13 mouse cellular contexts compared by ENCODE assay signal in the genomic region with DNA sequence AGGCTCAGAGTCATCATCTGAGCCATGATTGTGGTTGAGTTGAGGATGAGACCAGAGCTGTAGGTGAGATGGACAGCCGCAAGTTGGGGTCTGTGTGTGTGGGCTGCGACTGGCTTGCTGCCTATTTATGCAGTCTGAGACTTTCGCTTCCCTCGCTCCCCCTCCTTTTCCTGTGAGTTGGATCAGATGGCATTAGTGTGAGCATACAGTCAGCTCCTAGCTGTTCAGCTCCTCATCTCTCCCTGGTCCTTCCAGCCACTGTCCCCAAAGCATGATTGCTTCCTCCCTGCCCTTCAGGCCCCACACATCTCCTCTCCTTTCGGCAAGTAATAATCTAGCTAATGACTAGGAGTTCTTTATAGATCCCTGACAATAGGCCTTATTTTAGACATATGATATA. TPM values are rescaled to one million over a fixed set of nuclear protein-coding genes. Genes with fewer than 3 reads are reported as not detected.
DNase-seq lines count a peak whose midpoint lies in the region; ATAC-seq and TF ChIP-seq lines count a peak whose summit lies in the region.
"Not testable (repeated sequence)": the region's sequence is repeated elsewhere in the genome, so short reads cannot be mapped to it uniquely, and the experiment has no call there.
"Had no signal": no experiment of that assay in that cellular context is flagged by ENCODE, and none has a peak within 500 bp of the region (broad histone marks: within the 10 kb centered on the region; RNA-seq: fewer than 3 reads in every experiment).

A gene (minus strand): TSS at position 101 of the 400 bp plus-strand sequence.

- no CpG with 5 or more reads among the region's 5 CpGs for WGBS in embryonic facial prominence, embryonic 12.5 days
- WGBS in heart, adult 2 months: no CpG with 5 or more reads among the region's 5 CpGs
- whole genome bisulfite sequencing in heart, postnatal 0 days: no CpG with 5 or more reads among the region's 5 CpGs
- no CpG with 5 or more reads among the region's 5 CpGs for WGBS in intestine, embryonic 14.5 days
- WGBS in kidney, embryonic 15.5 days: no CpG with 5 or more reads among the region's 5 CpGs
- no CpG with 5 or more reads among the region's 5 CpGs for WGBS in limb, embryonic 15.5 days
- no CpG with 5 or more reads among the region's 5 CpGs for WGBS in small intestine, adult 2 months
- no CpG with 5 or more reads among the region's 5 CpGs for WGBS in thymus, adult 2 months

- not testable (repeated sequence) for DNase-seq in heart, adult 2 months; heart, postnatal 0 days (ENCODE audit: low spot score); intestine, embryonic 14.5 days (ENCODE audit: low spot score); thymus, adult 2 months

- not testable (repeated sequence) for H3K9me3 ChIP-seq in embryonic facial prominence, embryonic 12.5 days; heart, postnatal 0 days (replicated peaks; ENCODE audit: control insufficient read depth, low read length); intestine, embryonic 14.5 days (ENCODE audit: control insufficient read depth, low read length); kidney, embryonic 15.5 days (replicated peaks); limb, embryonic 15.5 days

- H3K4me2 ChIP-seq in embryonic facial prominence, embryonic 12.5 days (replicated peaks); heart, postnatal 0 days (ENCODE audit: low read depth, low read length); intestine, embryonic 14.5 days (ENCODE audit: low read length); kidney, embryonic 15.5 days; limb, embryonic 15.5 days: not testable (repeated sequence)

- not testable (repeated sequence) for ATAC-seq in embryonic facial prominence, embryonic 12.5 days (ENCODE audit: insufficient number of reproducible peaks, insufficient read depth, low FRiP score, low TSS enrichment); heart, postnatal 0 days (ENCODE audit: insufficient read depth, low read depth); intestine, embryonic 14.5 days (replicated peaks; ENCODE audit: low FRiP score, low TSS enrichment, low read depth); kidney, embryonic 15.5 days (replicated peaks; ENCODE audit: low FRiP score); limb, embryonic 15.5 days (ENCODE audit: insufficient number of reproducible peaks, low FRiP score, low TSS enrichment, low read depth)

- not testable (repeated sequence) for H3K4me1 ChIP-seq in embryonic facial prominence, embryonic 12.5 days; heart, adult 2 months (ENCODE audit: control insufficient read depth, insufficient read depth, low read length); heart, postnatal 0 days (ENCODE audit: control insufficient read depth, insufficient read depth); intestine, embryonic 14.5 days (replicated peaks; ENCODE audit: control insufficient read depth, insufficient read depth, low read length); kidney, embryonic 15.5 days; limb, embryonic 15.5 days; small intestine, adult 2 months (ENCODE audit: control insufficient read depth, insufficient read depth, insufficient read length, low read length); thymus, adult 2 months (replicated peaks; ENCODE audit: control insufficient read depth, insufficient read depth, low read length)

- TF ChIP-seq POLR2A in heart, adult 2 months (IDR thresholded peaks at IDR 0.05; ENCODE audit: insufficient read depth, low read depth, low read length); small intestine, adult 2 months (IDR thresholded peaks at IDR 0.05; ENCODE audit: low read depth, low read length); thymus, adult 2 months (IDR thresholded peaks at IDR 0.05; ENCODE audit: control insufficient read depth, extremely low read depth, insufficient read depth, low read length, poor library complexity): not testable (repeated sequence)

- TF ChIP-seq EP300 in heart, adult 2 months (IDR thresholded peaks at IDR 0.05; ENCODE audit: insufficient read depth, low read depth, low read length); heart, postnatal 0 days (IDR thresholded peaks at IDR 0.05; ENCODE audit: low read depth): not testable (repeated sequence)

- intact Hi-C loops in heart, adult 2 months (cut with DNase I): not testable (repeated sequence)

- not testable (repeated sequence) for H3K36me3 ChIP-seq in embryonic facial prominence, embryonic 12.5 days; heart, adult 2 months (ENCODE audit: control insufficient read depth, insufficient read depth, low read length); heart, postnatal 0 days (replicated peaks; ENCODE audit: control insufficient read depth, insufficient read depth, low read length); intestine, embryonic 14.5 days (ENCODE audit: control insufficient read depth, insufficient read depth, low read length); kidney, embryonic 15.5 days; limb, embryonic 15.5 days; small intestine, adult 2 months (ENCODE audit: control insufficient read depth, insufficient read depth, low read length); thymus, adult 2 months (ENCODE audit: control insufficient read depth, insufficient read depth, low read length)

- H3K27ac ChIP-seq in embryonic facial prominence, embryonic 12.5 days; heart, adult 2 months; heart, postnatal 0 days (ENCODE audit: low read depth); intestine, embryonic 14.5 days (ENCODE audit: low read depth); kidney, embryonic 15.5 days; limb, embryonic 15.5 days; small intestine, adult 2 months (ENCODE audit: insufficient read depth, low read depth, low read length); thymus, adult 2 months (ENCODE audit: control insufficient read depth, insufficient read depth, low read length): not testable (repeated sequence)

- H3K27me3 ChIP-seq in embryonic facial prominence, embryonic 12.5 days; heart, adult 2 months (ENCODE audit: control insufficient read depth, insufficient read depth, low read length); heart, postnatal 0 days (ENCODE audit: control insufficient read depth, insufficient read depth, low read length); intestine, embryonic 14.5 days (replicated peaks; ENCODE audit: control insufficient read depth, insufficient read depth, low read length); kidney, embryonic 15.5 days; limb, embryonic 15.5 days; small intestine, adult 2 months (ENCODE audit: control insufficient read depth, insufficient read depth, low read length); thymus, adult 2 months (ENCODE audit: control insufficient read depth, insufficient read depth, low read length): not testable (repeated sequence)

- not testable (repeated sequence) for H3K4me3 ChIP-seq in embryonic facial prominence, embryonic 12.5 days; heart, adult 2 months; heart, postnatal 0 days (ENCODE audit: low read depth, low read length); intestine, embryonic 14.5 days (ENCODE audit: low read depth, low read length); kidney, embryonic 15.5 days (replicated peaks); limb, embryonic 15.5 days; small intestine, adult 2 months (ENCODE audit: low read depth, low read length); thymus, adult 2 months (ENCODE audit: control insufficient read depth, insufficient read depth, low read length)

- not testable (repeated sequence) for H3K9ac ChIP-seq in embryonic facial prominence, embryonic 12.5 days; heart, adult 2 months (ENCODE audit: low read depth, low read length); heart, postnatal 0 days (replicated peaks; ENCODE audit: low read depth, low read length); intestine, embryonic 14.5 days (ENCODE audit: low read length); kidney, embryonic 15.5 days; limb, embryonic 15.5 days

- TF ChIP-seq CTCF in heart, adult 2 months (IDR thresholded peaks at IDR 0.05); heart, postnatal 0 days (IDR thresholded peaks at IDR 0.05; ENCODE audit: low read depth); small intestine, adult 2 months (IDR thresholded peaks at IDR 0.05; ENCODE audit: extremely low read depth, insufficient read length, insufficient replicate concordance, low read depth, low read length); thymus, adult 2 months (IDR thresholded peaks at IDR 0.05; ENCODE audit: borderline replicate concordance, control insufficient read depth, extremely low read depth, insufficient read depth, low read length, poor library complexity): not testable (repeated sequence)

- not testable (repeated sequence) for H3K79me2 ChIP-seq in heart, adult 2 months (replicated peaks; ENCODE audit: control insufficient read depth, insufficient read depth, low read length)

RNA-seq across cellular contexts. Expression of the gene that starts here (rescaled TPM):
- polyA plus RNA-seq in embryonic facial prominence, embryonic 12.5 days (2016; fragmentation: Nextera tagmentation; extraction: Ambion mirVana): 15.5 and 16.7 TPM in 2 replicates
- total RNA-seq in heart, adult 2 months (2021): 10 to 100 TPM; 47.6 to 62.3 TPM
- 42.1 and 43.1 TPM in 2 replicates for polyA plus RNA-seq in heart, adult 2 months (2012; rRNA removed)
- total RNA-seq in heart, postnatal 0 days (2014; rRNA removed; ENCODE audit: low replicate concordance): 13.1 and 21.8 TPM in 2 replicates
- polyA plus RNA-seq in heart, postnatal 0 days (2015; fragmentation: Nextera tagmentation; extraction: Ambion mirVana): 19.0 and 26.8 TPM in 2 replicates
- polyA plus RNA-seq in intestine, embryonic 14.5 days (2014; fragmentation: Nextera tagmentation; extraction: Ambion mirVana): 42.6 and 61.4 TPM in 2 replicates
- 54.9 and 67.0 TPM in 2 replicates for polyA plus RNA-seq in kidney, embryonic 15.5 days (2015; fragmentation: Nextera tagmentation; extraction: Ambion mirVana)
- polyA plus RNA-seq in limb, embryonic 15.5 days (2015; fragmentation: Nextera tagmentation; extraction: Ambion mirVana): 84.1 and 95.7 TPM in 2 replicates
- polyA plus RNA-seq in small intestine, adult 2 months (2012; rRNA removed): 31.7 and 33.1 TPM in 2 replicates
- polyA plus RNA-seq in thymus, adult 2 months (2012; rRNA removed): 453 and 548 TPM in 2 replicates
- total RNA-seq: hindbrain, postnatal 0 days; left cerebral cortex, adult 18-20 months; left cerebral cortex, postnatal 25 days; megakaryocyte, adult 5-6 weeks had no signal
- polyA plus RNA-seq: CD4-positive, CD25-positive, alpha-beta regulatory T cell, adult 4 months had no signal
